Mouse (Mus musculus) heart, adult 2 months (tissue): Measurements from ENCODE around the gene Fbxo46. TPM values are rescaled to one million over a fixed set of nuclear protein-coding genes. Genes with fewer than 3 reads are reported as not detected.

Experiments used
- DNase-seq, 2 experiments: peaks; one replicate each; pipeline ENCODE4 v3.0.0; 2021
- H3K27ac ChIP-seq: fragments of 200-600 bp; 2 replicates; pipeline ENCODE4 v1.8.1; 2022
- H3K27me3 ChIP-seq: fragments of 200-500 bp; 2 replicates; pipeline ENCODE4 v1.6.1; 2012; ENCODE audit warnings: mild to moderate bottlenecking, low read length, inconsistent platforms, mixed read lengths; ENCODE audit not compliant: control insufficient read depth, insufficient read depth
- H3K36me3 ChIP-seq: fragments of 200-500 bp; 2 replicates; pipeline ENCODE4 v1.6.1; 2012; ENCODE audit warnings: low read length, inconsistent platforms; ENCODE audit not compliant: control insufficient read depth, insufficient read depth
- H3K4me1 ChIP-seq: fragments of 200-500 bp; 2 replicates; pipeline ENCODE4 v1.6.1; 2011; ENCODE audit warnings: low read length; ENCODE audit not compliant: control insufficient read depth, insufficient read depth
- H3K4me3 ChIP-seq: fragments of 200-600 bp; 2 replicates; pipeline ENCODE4 v1.8.1; 2022
- H3K79me2 ChIP-seq: fragments of 200-500 bp; replicated peaks from 2 replicates; pipeline ENCODE4 v1.6.1; 2012; ENCODE audit warnings: mild to moderate bottlenecking, inconsistent platforms, low read length, moderate library complexity, mixed read lengths; ENCODE audit not compliant: control insufficient read depth, insufficient read depth
- H3K9ac ChIP-seq: fragments of 200-500 bp; 2 replicates; pipeline ENCODE4 v1.6.1; 2012; ENCODE audit warnings: low read depth, mild to moderate bottlenecking, control low read depth, inconsistent platforms, low read length, mixed read lengths
- CTCF ChIP-seq: fragments of 200-600 bp; IDR thresholded peaks from 2 replicates; pipeline ENCODE4 v1.8.1; 2022; ENCODE audit warnings: antibody characterized with exemption, mild to moderate bottlenecking, moderate library complexity
- EP300 ChIP-seq: fragments of 200-500 bp; IDR thresholded peaks from 2 replicates; pipeline ENCODE4 v1.6.1; 2011; ENCODE audit warnings: low read depth, low read length, control low read depth; ENCODE audit not compliant: insufficient read depth
- POLR2A ChIP-seq: fragments of 200-500 bp; IDR thresholded peaks from 2 replicates; pipeline ENCODE4 v1.6.1; 2011; ENCODE audit warnings: mild to moderate bottlenecking, low read depth, low read length, control low read depth; ENCODE audit not compliant: insufficient read depth
- WGBS: fragments of 180-500 bp; shearing (Covaris S2); methylation state at CpG from one replicate; pipeline ENCODE4 v1.1.7; 2018; 5-methylcytosine and 5-hydroxymethylcytosine counted together
- intact Hi-C: fragments of 180-260 bp; cut with DNase I; formaldehyde crosslinking; loops from one replicate; pipeline ENCODE4 v1.15.1; 2025
- polyA plus RNA-seq: library from polyadenylated mRNA; depleted of rRNA; stranded (reverse); fragments of >200 nt; gene quantifications from 2 replicates; pipeline ENCODE4 v1.2.3, GENCODE M21; 2012
- total RNA-seq, 2 experiments: library from RNA; stranded (reverse); gene quantifications; 2 replicates each; pipeline ENCODE4 v1.2.3; 2021

Gene Fbxo46
- total and polyA plus RNA-seq, 3 experiments: 4.5 to 5.4 (median 5.2) TPM

DNA sequence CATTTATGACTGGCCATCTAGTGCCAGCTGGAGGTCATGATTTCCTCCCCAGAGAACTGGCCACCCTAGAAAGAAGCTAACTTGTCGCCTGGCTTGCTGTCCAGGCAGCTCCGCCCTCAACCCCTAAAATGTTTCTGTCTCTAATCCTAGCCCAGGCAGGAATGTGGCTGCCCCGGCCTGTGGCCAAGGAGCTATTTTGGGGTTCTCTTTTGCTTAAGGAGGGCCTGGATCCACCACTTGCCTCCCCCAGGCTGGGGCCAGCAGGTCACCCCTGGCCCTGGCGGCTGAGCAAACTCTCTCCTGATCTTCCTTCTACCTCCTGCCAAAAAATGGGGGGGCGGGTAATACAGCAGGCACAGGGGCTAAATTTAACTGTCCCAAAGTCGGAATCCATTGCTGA, 36.6 kb upstream of the Fbxo46 start:
- H3K27me3 ChIP-seq: no peaks in the 10 kb centered on the region
- H3K79me2 ChIP-seq: no peaks in the 10 kb centered on the region
- H3K27ac ChIP-seq: peak overlapping the region; percentile 97
- TF ChIP-seq EP300 (peak; percentile 84), POLR2A (no peak)
- no peak overlapping the region for H3K4me3 ChIP-seq
- no peak overlapping the region for H3K9ac ChIP-seq
- H3K36me3 ChIP-seq: peaks cover 3% of the 10 kb centered on the region
- DNase-seq: peak; percentile 80 to 88
- peaks cover 5% of the 10 kb centered on the region for H3K4me1 ChIP-seq
- intact Hi-C loops: no loop called here
- 33% methylated on average over 6 of the region's 6 CpGs for WGBS

GRCm38 (mm10) chr7:19083701-19084100, 36.0 kb upstream of the Fbxo46 start, which contains the start of gene Dmpk:
Dmpk (plus strand) TSS chr7:19083849.
- intact Hi-C loops: no loop called here
- Histone ChIP-seq H3K79me2 (no peaks in the 10 kb centered on the region), H3K4me1 (peaks cover 5% of the 10 kb centered on the region), H3K4me3 (peak within 1 kb of the TSS; percentile 48), H3K36me3 (peaks cover 3% of the 10 kb centered on the region), H3K9ac (peak within 1 kb of the TSS; percentile 87), H3K27me3 (no peaks in the 10 kb centered on the region), H3K27ac (peak within 1 kb of the TSS; percentile 97)
- no peak for TF ChIP-seq CTCF
- peak; percentile 85 for TF ChIP-seq POLR2A
- peak; percentile 70 to 77 for DNase-seq
- 23% methylated on average over 10 of the region's 10 CpGs for WGBS

- H3K4me1 ChIP-seq: peaks cover 5% of the 10 kb centered on the region
- TF ChIP-seq CTCF (no peak), POLR2A (0 out of 2 replicates have a peak, but pooled peaks have one; percentile 13), EP300 (no peak)
- H3K9ac ChIP-seq: peak overlapping the region; percentile 87
- H3K4me3 ChIP-seq: peak overlapping the region; percentile 48
- WGBS: 36% methylated on average over 6 of the region's 6 CpGs
- H3K27ac ChIP-seq: peak overlapping the region; percentile 97
- DNase-seq: peak; percentile 58 to 65
- H3K27me3 ChIP-seq: no peaks in the 10 kb centered on the region
- peaks cover 3% of the 10 kb centered on the region for H3K36me3 ChIP-seq
- intact Hi-C loops: no loop called here
- H3K79me2 ChIP-seq: no peaks in the 10 kb centered on the region
These were observed 35.3 kb upstream of the Fbxo46 start for GRCm38 (mm10) chr7:19084277-19084771.

DNA sequence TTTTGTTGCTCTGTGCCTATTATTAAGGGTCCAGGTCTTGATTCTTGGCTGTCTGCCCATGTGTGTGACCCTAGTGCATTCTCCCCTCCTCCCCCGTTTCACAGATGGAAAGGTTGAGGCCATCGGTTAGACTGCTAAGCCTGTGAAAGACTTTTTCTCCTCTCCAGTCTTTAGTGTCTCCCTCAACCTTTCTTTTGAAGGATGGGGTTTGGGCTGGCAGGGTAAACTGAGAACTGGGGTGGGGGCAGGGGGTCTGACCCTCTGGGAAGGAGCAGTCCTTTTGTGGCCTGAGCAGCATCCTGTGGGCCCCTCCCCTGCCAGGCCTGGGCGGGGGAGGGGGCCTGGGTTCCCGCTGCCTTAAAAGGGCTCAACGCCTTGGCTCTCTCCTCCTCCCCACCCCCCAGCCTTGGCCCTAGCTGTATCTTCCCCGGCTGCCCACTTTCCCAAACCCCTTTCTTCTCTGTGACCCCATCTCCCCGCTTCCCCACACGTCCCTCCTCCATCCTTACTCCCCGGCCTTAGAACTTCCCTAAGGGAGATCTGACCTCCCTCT, 34.7 kb upstream of the Fbxo46 start:
- 14% methylated on average over 9 of the region's 9 CpGs for WGBS

GRCm38 (mm10) chr7:19085495-19085894, 34.2 kb upstream of the Fbxo46 start:
- peak overlapping the region; percentile 48 for H3K4me3 ChIP-seq
- H3K4me1 ChIP-seq: peaks cover 5% of the 10 kb centered on the region
- TF ChIP-seq POLR2A: no peak
- no peak for TF ChIP-seq CTCF
- no peak for TF ChIP-seq EP300
- H3K36me3 ChIP-seq: peaks cover 3% of the 10 kb centered on the region
- peak overlapping the region; percentile 97 for H3K27ac ChIP-seq
- peak overlapping the region; percentile 87 for H3K9ac ChIP-seq
- intact Hi-C loops: no loop called here
- H3K79me2 ChIP-seq: no peaks in the 10 kb centered on the region
- H3K27me3 ChIP-seq: no peaks in the 10 kb centered on the region
- 13% methylated on average over 6 of the region's 6 CpGs for WGBS
- DNase-seq: peak in 1 of 2 experiments; percentile 30

More for the DNA sequence above, 34.7 kb upstream of the Fbxo46 start:
- peak overlapping the region; percentile 97 for H3K27ac ChIP-seq
- DNase-seq: no peak
- peak overlapping the region; percentile 48 for H3K4me3 ChIP-seq
- H3K27me3 ChIP-seq: no peaks in the 10 kb centered on the region
- H3K4me1 ChIP-seq: peaks cover 5% of the 10 kb centered on the region
- intact Hi-C loops: no loop called here
- peak overlapping the region; percentile 87 for H3K9ac ChIP-seq
- peaks cover 3% of the 10 kb centered on the region for H3K36me3 ChIP-seq
- H3K79me2 ChIP-seq: no peaks in the 10 kb centered on the region
- TF ChIP-seq EP300 (no peak), POLR2A (no peak), CTCF (no peak)

- Histone ChIP-seq H3K4me1 (peaks cover 5% of the 10 kb centered on the region), H3K36me3 (peaks cover 3% of the 10 kb centered on the region), H3K27me3 (no peaks in the 10 kb centered on the region), H3K27ac (peak overlapping the region; percentile 97), H3K79me2 (no peaks in the 10 kb centered on the region), H3K4me3 (peak overlapping the region; percentile 48), H3K9ac (peak overlapping the region; percentile 87)
- DNase-seq: peak; percentile 67
- intact Hi-C loops: no loop called here
- whole genome bisulfite sequencing: 30% methylated on average over 14 of the region's 14 CpGs
- TF ChIP-seq CTCF (no peak), EP300 (0 out of 2 replicates have a peak, but pooled peaks have one; percentile 42), POLR2A (no peak)
These were observed 33.6 kb upstream of the Fbxo46 start for GRCm38 (mm10) chr7:19086042-19086441.
